Mouse (Mus musculus): Measurements from ENCODE around the gene Ercc2. TPM values are rescaled to one million over a fixed set of nuclear protein-coding genes. Genes with fewer than 3 reads are reported as not detected.

The Ercc2 gene
- polyA plus RNA-seq, 1 experiment from 2014 or later, result 19.3 TPM

GRCm38 (mm10) chr7:19363881-19364280, 17.9 kb upstream of the Ercc2 start:
- Histone ChIP-seq H3K27ac (peak overlapping the region; percentile 92; the same call in 1 of the 2 replicates), H3K4me3 (peak overlapping the region; percentile 73; the same call in 1 of the 2 replicates), H3K9me3 (no peaks in the 10 kb centered on the region), H3K4me1 (peaks cover 48% of the 10 kb centered on the region), H3K36me3 (peaks cover 17% of the 10 kb centered on the region; the same call in 1 of the 2 replicates), H3K27me3 (ENCODE audit: insufficient read depth, poor library complexity, severe bottlenecking) (peaks cover 5% of the 10 kb centered on the region)
- peak; percentile 90 for DNase-seq (ENCODE audit: low spot score)
- WGBS, result 3% methylated on average over 18 of the region's 18 CpGs

- 74% methylated on average over 4 of the region's 4 CpGs for WGBS
- H3K36me3 ChIP-seq, result peaks cover 31% of the 10 kb centered on the region
- no peak for DNase-seq (ENCODE audit: low spot score)
Observed at GRCm38 (mm10) chr7:19365376-19365775, 16.4 kb upstream of the Ercc2 start.

GRCm38 (mm10) chr7:19368380-19368779, 13.4 kb upstream of the Ercc2 start:
- no peaks in the 10 kb centered on the region for H3K9me3 ChIP-seq
- H3K4me1 ChIP-seq, result peaks cover 18% of the 10 kb centered on the region
- no peak overlapping the region for H3K4me3 ChIP-seq
- 18% methylated on average over 16 of the region's 16 CpGs for WGBS
- peaks cover 16% of the 10 kb centered on the region for H3K27me3 ChIP-seq (ENCODE audit: insufficient read depth, poor library complexity, severe bottlenecking)
- no peak for DNase-seq (ENCODE audit: low spot score)
- peaks cover 61% of the 10 kb centered on the region for H3K36me3 ChIP-seq
- H3K27ac ChIP-seq, result no peak overlapping the region

More at GRCm38 (mm10) chr7:19365376-19365775, 16.4 kb upstream of the Ercc2 start:
- Histone ChIP-seq H3K4me3 (no peak overlapping the region), H3K27me3 (ENCODE audit: insufficient read depth, poor library complexity, severe bottlenecking) (peaks cover 16% of the 10 kb centered on the region), H3K4me1 (peaks cover 47% of the 10 kb centered on the region), H3K27ac (no peak overlapping the region), H3K9me3 (no peaks in the 10 kb centered on the region)

- H3K4me1 ChIP-seq, result peaks cover 9% of the 10 kb centered on the region
- 20% methylated on average over 46 of the region's 46 CpGs for WGBS
- peaks cover 16% of the 10 kb centered on the region for H3K27me3 ChIP-seq (ENCODE audit: insufficient read depth, poor library complexity, severe bottlenecking)
- H3K27ac ChIP-seq, result peak overlapping the region; percentile 43; the same call in 1 of the 2 replicates
- peaks cover 76% of the 10 kb centered on the region for H3K36me3 ChIP-seq
- H3K9me3 ChIP-seq, result no peaks in the 10 kb centered on the region
- H3K4me3 ChIP-seq, result peak overlapping the region; percentile 47
- DNase-seq (ENCODE audit: low spot score), result no peak
Observed at GRCm38 (mm10) chr7:19369823-19370425, 11.9 kb upstream of the Ercc2 start.

GRCm38 (mm10) chr7:19373367-19373766, 8.4 kb upstream of the Ercc2 start:
- peaks cover 14% of the 10 kb centered on the region for H3K4me1 ChIP-seq
- 91% methylated on average over 2 of the region's 2 CpGs for WGBS
- no peaks in the 10 kb centered on the region for H3K9me3 ChIP-seq
- no peak for DNase-seq (ENCODE audit: low spot score)
- H3K36me3 ChIP-seq, result peaks cover 98% of the 10 kb centered on the region
- H3K27me3 ChIP-seq (ENCODE audit: insufficient read depth, poor library complexity, severe bottlenecking), result peaks cover 16% of the 10 kb centered on the region
- no peak overlapping the region for H3K27ac ChIP-seq
- H3K4me3 ChIP-seq, result no peak overlapping the region

- no peak overlapping the region for H3K4me3 ChIP-seq
- no peak for DNase-seq (ENCODE audit: low spot score)
- H3K27ac ChIP-seq, result no peak overlapping the region
- H3K27me3 ChIP-seq (ENCODE audit: insufficient read depth, poor library complexity, severe bottlenecking), result no peaks in the 10 kb centered on the region
- WGBS, result 73% methylated on average over 18 of the region's 18 CpGs
- H3K36me3 ChIP-seq, result peaks cover 93% of the 10 kb centered on the region
- H3K9me3 ChIP-seq, result no peaks in the 10 kb centered on the region
- 0 out of 2 replicates have a peak, but pooled peaks cover 5% of the 10 kb centered on the region for H3K4me1 ChIP-seq
Observed at GRCm38 (mm10) chr7:19375368-19375767, 6.4 kb upstream of the Ercc2 start.

- Histone ChIP-seq H3K9me3 (no peaks in the 10 kb centered on the region), H3K27me3 (ENCODE audit: insufficient read depth, poor library complexity, severe bottlenecking) (no peaks in the 10 kb centered on the region), H3K4me1 (0 out of 2 replicates have a peak, but pooled peaks cover 5% of the 10 kb centered on the region), H3K36me3 (peaks cover 86% of the 10 kb centered on the region), H3K27ac (no peak overlapping the region), H3K4me3 (no peak overlapping the region)
- WGBS, result 86% methylated on average over 4 of the region's 4 CpGs
- DNase-seq (ENCODE audit: low spot score), result no peak
Observed at GRCm38 (mm10) chr7:19376019-19376418, 5.8 kb upstream of the Ercc2 start.

- DNase-seq (ENCODE audit: low spot score), result no peak
- no peaks in the 10 kb centered on the region for H3K27me3 ChIP-seq (ENCODE audit: insufficient read depth, poor library complexity, severe bottlenecking)
- 0 out of 2 replicates have a peak, but pooled peaks cover 13% of the 10 kb centered on the region for H3K4me1 ChIP-seq
- no peak overlapping the region for H3K27ac ChIP-seq
- WGBS, result 50% methylated on average over 8 of the region's 8 CpGs
- peaks cover 66% of the 10 kb centered on the region for H3K36me3 ChIP-seq
- H3K9me3 ChIP-seq, result no peaks in the 10 kb centered on the region
- no peak overlapping the region for H3K4me3 ChIP-seq
Observed at GRCm38 (mm10) chr7:19378049-19378448, 3.8 kb upstream of the Ercc2 start.

- DNase-seq (ENCODE audit: low spot score), result peak; percentile 83
- 0% methylated on average over 30 of the region's 37 CpGs for WGBS
- peaks cover 20% of the 10 kb centered on the region; the same call in 1 of the 2 replicates for H3K4me1 ChIP-seq
- no peaks in the 10 kb centered on the region for H3K27me3 ChIP-seq (ENCODE audit: insufficient read depth, poor library complexity, severe bottlenecking)
- no peaks in the 10 kb centered on the region for H3K9me3 ChIP-seq
- H3K4me3 ChIP-seq, result peak overlapping the region; percentile 91
- H3K36me3 ChIP-seq, result peaks cover 60% of the 10 kb centered on the region
- H3K27ac ChIP-seq, result peak overlapping the region; percentile 84
Observed at GRCm38 (mm10) chr7:19382166-19382541, 344 bp downstream of the Ercc2 start.

- H3K36me3 ChIP-seq, result peaks cover 60% of the 10 kb centered on the region
- H3K27me3 ChIP-seq (ENCODE audit: insufficient read depth, poor library complexity, severe bottlenecking), result no peaks in the 10 kb centered on the region
- H3K9me3 ChIP-seq, result no peaks in the 10 kb centered on the region
- no peak for DNase-seq (ENCODE audit: low spot score)
- no peak overlapping the region for H3K4me3 ChIP-seq
- peaks cover 15% of the 10 kb centered on the region; the same call in 1 of the 2 replicates for H3K4me1 ChIP-seq
- H3K27ac ChIP-seq, result no peak overlapping the region
- WGBS, result 85% methylated on average over 9 of the region's 9 CpGs
Observed at GRCm38 (mm10) chr7:19383708-19384107, 1.9 kb downstream of the Ercc2 start.

GRCm38 (mm10) chr7:19388699-19389413, 7.0 kb downstream of the Ercc2 start:
- no peak for DNase-seq (ENCODE audit: low spot score)
- no peak overlapping the region for H3K27ac ChIP-seq
- no peak overlapping the region for H3K4me3 ChIP-seq
- WGBS, result 85% methylated on average over 10 of the region's 10 CpGs
- no peaks in the 10 kb centered on the region for H3K4me1 ChIP-seq
- H3K36me3 ChIP-seq, result peaks cover 97% of the 10 kb centered on the region
- no peaks in the 10 kb centered on the region for H3K9me3 ChIP-seq
- no peaks in the 10 kb centered on the region for H3K27me3 ChIP-seq (ENCODE audit: insufficient read depth, poor library complexity, severe bottlenecking)

GRCm38 (mm10) chr7:19394484-19394883, 12.7 kb downstream of the Ercc2 start:
- WGBS, result 87% methylated on average over 8 of the region's 8 CpGs
- no peak overlapping the region for H3K27ac ChIP-seq
- DNase-seq (ENCODE audit: low spot score), result no peak
- peaks cover 26% of the 10 kb centered on the region for H3K27me3 ChIP-seq (ENCODE audit: insufficient read depth, poor library complexity, severe bottlenecking)
- H3K9me3 ChIP-seq, result no peaks in the 10 kb centered on the region
- H3K36me3 ChIP-seq, result peaks cover 60% of the 10 kb centered on the region
- peaks cover 6% of the 10 kb centered on the region for H3K4me1 ChIP-seq
- H3K4me3 ChIP-seq, result no peak overlapping the region

Measured in heart, embryonic 10.5 days (tissue).